Mouse (Mus musculus) neutrophil, adult 65 days (primary cell): ENCODE measurements around the gene 1700037C18Rik. TPM values are rescaled to one million over a fixed set of nuclear protein-coding genes. Genes with fewer than 3 reads are reported as not detected.

Source experiments
- total RNA-seq: library from RNA; stranded (reverse); gene quantifications from 2 replicates; pipeline ENCODE4 v1.2.4, GENCODE M21; 2023

1700037C18Rik gene
- total RNA-seq: 3.0 and 5.0 TPM in 2 replicates

GRCm38 (mm10) chr16:3908537-3909111 is at the start of gene 1700037C18Rik, which contains the start of gene Cluap1:
Gene 1700037C18Rik (minus strand): TSS chr16:3908689.
Gene Cluap1 (plus strand): TSS chr16:3908801.

DNA sequence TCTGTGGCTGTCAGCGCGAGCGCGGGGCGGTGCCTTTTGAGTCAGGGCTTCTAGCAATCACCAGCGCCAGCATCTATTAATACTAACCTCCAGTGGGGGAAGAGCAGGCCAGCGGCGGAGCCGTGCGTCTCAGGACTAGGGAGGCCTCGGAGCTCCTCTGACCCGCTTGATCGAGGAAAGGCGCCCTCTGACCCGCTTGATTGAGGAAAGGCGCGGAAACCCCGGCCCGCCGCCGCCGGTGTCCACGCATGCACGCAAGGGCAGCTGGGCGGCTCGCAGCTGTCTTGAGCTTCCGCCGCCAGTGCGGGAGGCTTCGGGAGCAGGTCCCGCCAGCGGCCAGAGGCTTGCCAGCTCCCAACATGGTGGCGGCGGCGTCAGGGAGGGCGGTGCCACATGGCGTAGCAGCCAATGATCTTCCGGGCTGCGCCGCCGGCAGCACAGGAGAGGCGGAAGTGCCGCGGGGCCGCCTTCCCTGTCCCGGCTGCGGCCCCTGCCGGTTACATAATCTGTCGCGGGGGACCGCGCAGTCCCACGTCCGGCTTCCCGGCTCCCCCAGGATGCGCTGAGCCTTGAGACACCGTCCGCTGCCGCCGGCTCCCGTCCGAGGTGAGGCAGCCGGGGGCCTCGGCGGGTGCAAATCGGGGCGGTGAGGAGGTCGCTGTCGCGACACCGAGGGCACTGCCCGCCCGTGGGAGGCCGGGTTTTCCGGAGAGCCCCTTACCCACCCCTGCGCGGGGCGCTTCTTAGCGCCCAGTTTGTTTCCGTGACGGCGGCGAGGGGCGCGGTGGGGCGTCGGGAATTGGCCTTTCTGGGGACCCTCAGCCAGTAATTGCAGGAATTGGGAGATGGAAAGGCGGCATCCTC is 24.1 kb downstream of the 1700037C18Rik start, which contains the start of the genes Zfp597 and Gm20695:
Gene Zfp597 (minus strand): TSS at position 361 of the 864 bp plus-strand sequence.
Gene Gm20695 (plus strand): TSS at position 448 of the 864 bp plus-strand sequence.

DNA sequence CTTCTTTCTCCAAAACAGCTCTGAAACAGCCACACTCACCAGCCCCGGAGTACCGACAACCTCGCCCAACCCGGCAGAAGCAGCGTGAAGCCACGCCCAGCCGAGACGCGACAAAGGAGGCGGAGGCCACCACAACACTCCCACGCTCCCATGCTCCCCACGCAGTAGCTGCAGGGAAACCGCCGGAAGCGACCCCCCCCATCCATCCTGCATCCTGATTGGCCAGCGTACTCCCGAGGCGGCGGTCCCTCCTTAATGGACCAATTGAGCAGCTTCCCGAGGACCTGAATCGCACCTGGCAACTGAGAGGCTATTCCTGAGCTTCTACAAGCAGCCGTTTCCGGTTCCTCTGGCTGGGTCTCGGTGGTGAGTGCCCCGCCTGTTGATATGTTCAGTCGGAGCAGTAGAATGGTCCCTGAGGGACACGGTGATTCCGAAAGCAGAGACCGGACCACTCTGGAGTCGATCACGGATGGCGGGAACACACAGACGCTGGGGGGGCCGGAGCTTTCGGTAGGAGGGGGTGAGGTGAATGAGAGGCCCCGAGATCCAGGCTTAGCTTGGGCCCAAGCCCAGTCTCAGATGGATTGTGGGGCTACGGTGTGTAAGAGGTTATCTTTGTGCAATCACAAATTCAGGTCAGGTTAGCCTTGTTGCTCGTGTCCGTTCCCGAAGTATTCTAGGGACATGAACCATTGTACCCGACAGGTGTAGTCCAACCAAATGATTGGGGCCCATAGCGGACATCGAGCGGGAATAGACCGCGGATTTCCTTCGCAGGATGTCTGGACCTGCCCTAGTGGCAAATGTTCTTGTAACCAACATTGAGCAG is 36.1 kb downstream of the 1700037C18Rik start, which contains the start of gene Naa60:
Gene Naa60 (plus strand): TSS at position 160 of the 832 bp plus-strand sequence.

DNA sequence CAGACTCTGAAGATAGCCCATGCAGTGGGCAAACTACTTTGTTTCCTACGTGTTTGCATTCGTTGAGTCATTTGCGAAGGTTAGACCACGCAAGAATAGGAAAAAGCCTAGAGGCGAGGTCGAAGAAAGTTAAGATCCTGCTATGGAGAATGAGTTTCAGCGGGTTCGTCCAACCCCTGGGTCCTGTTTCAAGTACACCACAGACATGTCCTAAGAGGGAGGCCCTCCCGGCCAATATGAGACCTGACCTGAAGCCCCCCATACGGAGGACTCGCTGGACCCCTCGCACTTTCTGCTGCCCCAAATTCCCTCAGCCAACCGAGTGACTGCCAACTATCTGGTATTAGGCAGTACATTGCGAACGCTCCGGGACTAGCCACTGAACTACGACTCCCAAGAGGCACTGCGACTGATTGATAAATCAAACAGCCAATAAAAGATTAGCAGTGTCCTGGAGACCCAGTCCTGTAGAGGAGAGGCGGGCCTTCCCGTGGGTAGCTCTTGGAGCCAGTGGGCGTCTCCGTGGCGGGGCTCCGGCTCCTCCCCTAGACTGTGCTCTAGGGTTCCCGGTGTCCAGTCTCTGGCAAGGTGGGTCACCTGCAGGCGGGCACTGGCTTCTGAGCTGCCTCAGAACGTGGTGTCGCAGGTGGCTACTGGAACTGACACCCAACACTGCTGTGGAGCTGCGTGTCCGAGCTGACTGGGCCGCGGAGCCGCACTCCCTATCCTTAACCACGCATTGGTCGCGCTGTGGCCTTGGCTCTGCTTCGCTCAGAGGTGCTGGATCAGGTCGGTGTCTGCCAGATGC is 61.6 kb downstream of the 1700037C18Rik start, which contains the start of gene Zfp174:
Gene Zfp174 (plus strand): TSS at position 558 of the 808 bp plus-strand sequence.

Other genes with a start within 250 kb of the 1700037C18Rik start
- gene Mefv, start 190.6 kb downstream of the 1700037C18Rik start, total RNA-seq: 33.3 and 33.9 TPM in 2 replicates
- gene Zfp263, start 164.6 kb downstream of the 1700037C18Rik start, total RNA-seq: 55.0 and 87.0 TPM in 2 replicates
- not detected in 2 replicates for gene Olfr15, start 77.8 kb downstream of the 1700037C18Rik start, total RNA-seq
- 0.13 and 0.34 TPM in 2 replicates for gene Zfp174, start 61.4 kb downstream of the 1700037C18Rik start, total RNA-seq
- gene Naa60, start 36.3 kb downstream of the 1700037C18Rik start, total RNA-seq: 103 and 107 TPM in 2 replicates
- gene Zfp597, start 24.1 kb downstream of the 1700037C18Rik start, total RNA-seq: 27.9 and 30.8 TPM in 2 replicates
- gene Gm20695, start 24.0 kb downstream of the 1700037C18Rik start, total RNA-seq: 1.5 and 3.0 TPM in 2 replicates
- 6.9 and 12.5 TPM in 2 replicates for gene Cluap1, start 112 bp upstream of the 1700037C18Rik start, total RNA-seq
- 0.50 and 1.6 TPM in 2 replicates for gene Nlrc3, start 67.9 kb upstream of the 1700037C18Rik start, total RNA-seq
- 17.9 and 19.6 TPM in 2 replicates for gene Slx4, start 95.1 kb upstream of the 1700037C18Rik start, total RNA-seq
- not detected in 2 replicates for gene Dnase1, start 128.3 kb upstream of the 1700037C18Rik start, total RNA-seq
- gene Trap1, start 169.1 kb upstream of the 1700037C18Rik start, total RNA-seq: 16.7 and 23.8 TPM in 2 replicates